In genomic region chr8:95330367-95330766, GRCm38 (mm10) we compare ENCODE assay signal across 9 mouse cellular contexts. TPM values are rescaled to one million over a fixed set of nuclear protein-coding genes. Genes with fewer than 3 reads are reported as not detected.
DNase-seq lines count a peak whose midpoint lies in the region; ATAC-seq lines count a peak whose summit lies in the region.
"Had no signal": no experiment of that assay in that cellular context is flagged by ENCODE, and none has a peak within 500 bp of the region (broad histone marks: within the 10 kb centered on the region; RNA-seq: fewer than 3 reads in every experiment).

No protein-coding gene starts in this region.

- no peaks in the 10 kb centered on the region for H3K27me3 ChIP-seq in liver, embryonic 11.5 days (replicated peaks; ENCODE audit: control insufficient read depth, insufficient read depth, low read length)
- H3K27me3 ChIP-seq in forebrain, embryonic 11.5 days (ENCODE audit: control insufficient read depth, insufficient read depth, low read length), result no peaks in the 10 kb centered on the region
- H3K27me3 ChIP-seq in limb, embryonic 12.5 days, result no peaks in the 10 kb centered on the region
- H3K27me3 ChIP-seq in neural tube, embryonic 13.5 days, result no peaks in the 10 kb centered on the region

- no peak overlapping the region for H3K27ac ChIP-seq in liver, embryonic 11.5 days (ENCODE audit: low read depth, low read length)
- no peak overlapping the region for H3K27ac ChIP-seq in forebrain, embryonic 11.5 days (ENCODE audit: low read depth, low read length)
- no peak overlapping the region for H3K27ac ChIP-seq in limb, embryonic 12.5 days
- 0 out of 2 replicates have a peak overlapping the region, but pooled peaks have one; percentile 93 for H3K27ac ChIP-seq in neural tube, embryonic 13.5 days (replicated peaks)

- H3K4me2 ChIP-seq in liver, embryonic 11.5 days, result peak overlapping the region; percentile 95
- peak overlapping the region; percentile 85 for H3K4me2 ChIP-seq in forebrain, embryonic 11.5 days (ENCODE audit: low read depth, low read length, severe bottlenecking)
- peak overlapping the region; percentile 71 for H3K4me2 ChIP-seq in limb, embryonic 12.5 days
- peak overlapping the region; percentile 94 for H3K4me2 ChIP-seq in neural tube, embryonic 13.5 days

- DNase-seq in liver, embryonic 11.5 days (ENCODE audit: low spot score), result no peak
- DNase-seq in liver, result no peak
- no peak for DNase-seq in forebrain, embryonic 11.5 days (ENCODE audit: low spot score)
- DNase-seq in layer of hippocampus, adult 9-11 months, result no peak
- DNase-seq in adipocyte (ENCODE audit: low spot score), result no peak
- DNase-seq: cerebellum, adult 8-10 months had no signal

- 46% methylated on average over 1 of the region's 1 CpGs for WGBS in liver, embryonic 11.5 days
- WGBS in forebrain, embryonic 11.5 days, result 76% methylated on average over 1 of the region's 1 CpGs
- 88% methylated on average over 1 of the region's 1 CpGs for WGBS in limb, embryonic 12.5 days
- WGBS in neural tube, embryonic 13.5 days, result 90% methylated on average over 1 of the region's 1 CpGs

- peak overlapping the region; percentile 85 for H3K4me3 ChIP-seq in liver, embryonic 11.5 days (ENCODE audit: low read depth, low read length)
- H3K4me3 ChIP-seq in forebrain, embryonic 11.5 days (ENCODE audit: low read depth, low read length), result peak overlapping the region; percentile 69
- peak overlapping the region; percentile 90 for H3K4me3 ChIP-seq in limb, embryonic 12.5 days (replicated peaks)
- peak overlapping the region; percentile 68 for H3K4me3 ChIP-seq in neural tube, embryonic 13.5 days

- peak overlapping the region; percentile 75; the same call in 1 of the 2 replicates for H3K9ac ChIP-seq in liver, embryonic 11.5 days (ENCODE audit: low read depth, low read length)
- H3K9ac ChIP-seq in forebrain, embryonic 11.5 days (ENCODE audit: low read length), result peak overlapping the region; percentile 94
- peak overlapping the region; percentile 92 for H3K9ac ChIP-seq in limb, embryonic 12.5 days (replicated peaks)
- peak overlapping the region; percentile 86 for H3K9ac ChIP-seq in neural tube, embryonic 13.5 days

- H3K36me3 ChIP-seq in liver, embryonic 11.5 days (ENCODE audit: control insufficient read depth, insufficient read depth, low read length), result peaks cover 27% of the 10 kb centered on the region
- H3K36me3 ChIP-seq in forebrain, embryonic 11.5 days (ENCODE audit: control insufficient read depth, insufficient read depth, low read length), result peaks cover 18% of the 10 kb centered on the region
- peaks cover 64% of the 10 kb centered on the region for H3K36me3 ChIP-seq in limb, embryonic 12.5 days
- H3K36me3 ChIP-seq in neural tube, embryonic 13.5 days, result peaks cover 63% of the 10 kb centered on the region

- H3K9me3 ChIP-seq in liver, embryonic 11.5 days (ENCODE audit: control insufficient read depth, low read length), result no peaks in the 10 kb centered on the region
- no peaks in the 10 kb centered on the region for H3K9me3 ChIP-seq in forebrain, embryonic 11.5 days (ENCODE audit: control insufficient read depth, low read length)
- H3K9me3 ChIP-seq in limb, embryonic 12.5 days, result no peaks in the 10 kb centered on the region
- no peaks in the 10 kb centered on the region for H3K9me3 ChIP-seq in neural tube, embryonic 13.5 days

- H3K4me1 ChIP-seq in liver, embryonic 11.5 days (replicated peaks; ENCODE audit: control insufficient read depth, insufficient read depth, low read length), result peaks cover 17% of the 10 kb centered on the region
- no peaks in the 10 kb centered on the region; the same call in 1 of the 2 replicates for H3K4me1 ChIP-seq in forebrain, embryonic 11.5 days (replicated peaks; ENCODE audit: control insufficient read depth, insufficient read depth, low read length)
- H3K4me1 ChIP-seq in limb, embryonic 12.5 days (replicated peaks), result peaks cover 18% of the 10 kb centered on the region
- peaks cover 59% of the 10 kb centered on the region for H3K4me1 ChIP-seq in neural tube, embryonic 13.5 days (replicated peaks)

- ATAC-seq in liver, embryonic 11.5 days (replicated peaks; ENCODE audit: low FRiP score), result no peak
- ATAC-seq in forebrain, embryonic 11.5 days (replicated peaks; ENCODE audit: low FRiP score), result no peak
- ATAC-seq in limb, embryonic 12.5 days (ENCODE audit: insufficient number of reproducible peaks, insufficient read depth, low FRiP score, low TSS enrichment, low read depth), result no peak
- ATAC-seq in neural tube, embryonic 13.5 days (ENCODE audit: low read depth), result no peak
- ATAC-seq in inflammation-experienced regulatory T-cells, adult 6 months, result no peak

RNA-seq across cellular contexts. Expression of gene Zfp319, which starts 1.4 kb away (rescaled TPM):
- 3.3 and 3.4 TPM in 2 replicates for polyA plus RNA-seq in liver, embryonic 11.5 days (2014; fragmentation: Nextera tagmentation; extraction: Ambion mirVana)
- 14.6 and 15.0 TPM in 2 replicates for polyA plus RNA-seq in forebrain, embryonic 11.5 days (2014; fragmentation: Nextera tagmentation; extraction: Ambion mirVana)
- 11.3 and 12.9 TPM in 2 replicates for polyA plus RNA-seq in limb, embryonic 12.5 days (2016; fragmentation: Nextera tagmentation; extraction: Ambion mirVana)
- polyA plus RNA-seq in neural tube, embryonic 13.5 days (2015; fragmentation: Nextera tagmentation; extraction: Ambion mirVana), result 15.4 and 16.0 TPM in 2 replicates
- 1 to 10 TPM; 3.1 to 4.2 (median 3.6) TPM for polyA plus RNA-seq in inflammation-experienced regulatory T-cells, adult 6 months (2017; shearing (Covaris generic))

RNA-seq across cellular contexts. Expression of gene Usb1, which starts 1.7 kb away (rescaled TPM):
- polyA plus RNA-seq in liver, embryonic 11.5 days (2014; fragmentation: Nextera tagmentation; extraction: Ambion mirVana), result 23.5 and 25.3 TPM in 2 replicates
- 43.1 and 46.5 TPM in 2 replicates for polyA plus RNA-seq in forebrain, embryonic 11.5 days (2014; fragmentation: Nextera tagmentation; extraction: Ambion mirVana)
- polyA plus RNA-seq in limb, embryonic 12.5 days (2016; fragmentation: Nextera tagmentation; extraction: Ambion mirVana), result 39.7 and 40.9 TPM in 2 replicates
- polyA plus RNA-seq in neural tube, embryonic 13.5 days (2015; fragmentation: Nextera tagmentation; extraction: Ambion mirVana), result 34.3 and 35.5 TPM in 2 replicates
- polyA plus RNA-seq in inflammation-experienced regulatory T-cells, adult 6 months (2017; shearing (Covaris generic)), result 10 to 100 TPM; 59.7 to 62.9 (median 59.7) TPM

RNA-seq across cellular contexts. Expression of gene Tepp, which starts 20.0 kb away (rescaled TPM):
- polyA plus RNA-seq in liver, embryonic 11.5 days (2014; fragmentation: Nextera tagmentation; extraction: Ambion mirVana), result not detected in 2 replicates
- not detected in 2 replicates for polyA plus RNA-seq in forebrain, embryonic 11.5 days (2014; fragmentation: Nextera tagmentation; extraction: Ambion mirVana)
- 0.56 TPM in 1 of 2 replicates, not detected in the other for polyA plus RNA-seq in limb, embryonic 12.5 days (2016; fragmentation: Nextera tagmentation; extraction: Ambion mirVana)
- polyA plus RNA-seq in neural tube, embryonic 13.5 days (2015; fragmentation: Nextera tagmentation; extraction: Ambion mirVana), result 0.70 TPM in 1 of 2 replicates, not detected in the other
- not detected for polyA plus RNA-seq in inflammation-experienced regulatory T-cells, adult 6 months (2017; shearing (Covaris generic))

RNA-seq across cellular contexts. Expression of gene Mmp15, which starts 21.7 kb away (rescaled TPM):
- polyA plus RNA-seq in liver, embryonic 11.5 days (2014; fragmentation: Nextera tagmentation; extraction: Ambion mirVana), result 4.4 and 5.4 TPM in 2 replicates
- 20.6 and 21.0 TPM in 2 replicates for polyA plus RNA-seq in forebrain, embryonic 11.5 days (2014; fragmentation: Nextera tagmentation; extraction: Ambion mirVana)
- 12.5 and 13.8 TPM in 2 replicates for polyA plus RNA-seq in limb, embryonic 12.5 days (2016; fragmentation: Nextera tagmentation; extraction: Ambion mirVana)
- 26.9 and 29.1 TPM in 2 replicates for polyA plus RNA-seq in neural tube, embryonic 13.5 days (2015; fragmentation: Nextera tagmentation; extraction: Ambion mirVana)
- 1 to 10 TPM in 1 of 3 experiments, under 1 TPM in 2; 0.53 to 1.3 (median 0.63) TPM for polyA plus RNA-seq in inflammation-experienced regulatory T-cells, adult 6 months (2017; shearing (Covaris generic))

RNA-seq across cellular contexts. Expression of gene Cngb1, which starts 24.0 kb away (rescaled TPM):
- 0.36 TPM in 1 of 2 replicates, not detected in the other for polyA plus RNA-seq in liver, embryonic 11.5 days (2014; fragmentation: Nextera tagmentation; extraction: Ambion mirVana)
- 0.17 and 0.33 TPM in 2 replicates for polyA plus RNA-seq in forebrain, embryonic 11.5 days (2014; fragmentation: Nextera tagmentation; extraction: Ambion mirVana)
- 0.26 TPM in 1 of 2 replicates, not detected in the other for polyA plus RNA-seq in limb, embryonic 12.5 days (2016; fragmentation: Nextera tagmentation; extraction: Ambion mirVana)
- polyA plus RNA-seq in neural tube, embryonic 13.5 days (2015; fragmentation: Nextera tagmentation; extraction: Ambion mirVana), result 0.39 and 0.82 TPM in 2 replicates
- under 1 TPM in 1 of 3 experiments, not detected in 2; 0.32 TPM for polyA plus RNA-seq in inflammation-experienced regulatory T-cells, adult 6 months (2017; shearing (Covaris generic))
